Mouse (Mus musculus) gastrocnemius, adult 8-10 months (tissue): ENCODE measurements around the gene Tiam2. TPM values are rescaled to one million over a fixed set of nuclear protein-coding genes. Genes with fewer than 3 reads are reported as not detected.

Source experiments
- DNase-seq, 2 experiments: peaks; one replicate each; pipeline ENCODE4 v3.0.0; 2022; ENCODE audit warnings: low spot score in 2 of 2
- total RNA-seq, 4 experiments: library from RNA; stranded (reverse); gene quantifications; 2 replicates each; pipeline ENCODE4 v1.2.4; 2022

Gene Tiam2
- total RNA-seq, 4 experiments from 2014 or later = 2.3 to 4.1 (median 2.8) TPM

- no peak for DNase-seq
Observed at GRCm38 (mm10) chr17:3491667-3492066, 165.3 kb downstream of the Tiam2 start.

GRCm38 (mm10) chr17:3495576-3495975 is 169.2 kb downstream of the Tiam2 start:
- no peak for DNase-seq

- no peak for DNase-seq
Observed at GRCm38 (mm10) chr17:3496080-3496479, 169.7 kb downstream of the Tiam2 start.

- DNase-seq = no peak
Observed at GRCm38 (mm10) chr17:3498086-3498485, 171.7 kb downstream of the Tiam2 start.

- no peak for DNase-seq
Observed at GRCm38 (mm10) chr17:3498580-3498979, 172.2 kb downstream of the Tiam2 start.

- DNase-seq = no peak
Observed at GRCm38 (mm10) chr17:3499468-3499867, 173.1 kb downstream of the Tiam2 start.

- no peak for DNase-seq
Observed at GRCm38 (mm10) chr17:3500076-3500475, 173.7 kb downstream of the Tiam2 start.

- DNase-seq = no peak
Observed at GRCm38 (mm10) chr17:3500936-3501335, 174.6 kb downstream of the Tiam2 start.

GRCm38 (mm10) chr17:3505711-3506110 is 179.3 kb downstream of the Tiam2 start:
- no peak for DNase-seq

- DNase-seq = no peak
Observed at GRCm38 (mm10) chr17:3506508-3506907, 180.1 kb downstream of the Tiam2 start.

- peak; percentile 15 to 22 for DNase-seq
Observed at GRCm38 (mm10) chr17:3509841-3510240, 183.5 kb downstream of the Tiam2 start.

- DNase-seq = no peak
Observed at GRCm38 (mm10) chr17:3514316-3514715, 187.9 kb downstream of the Tiam2 start.

- DNase-seq = no peak
Observed at GRCm38 (mm10) chr17:3515851-3516250, 189.5 kb downstream of the Tiam2 start.

- no peak for DNase-seq
Observed at GRCm38 (mm10) chr17:3516406-3516805, 190.0 kb downstream of the Tiam2 start.

GRCm38 (mm10) chr17:3520344-3520743 is 194.0 kb downstream of the Tiam2 start:
- DNase-seq = no peak

- no peak for DNase-seq
Observed at GRCm38 (mm10) chr17:3527841-3528471, 201.6 kb downstream of the Tiam2 start.

GRCm38 (mm10) chr17:3529523-3529922 is 203.2 kb downstream of the Tiam2 start:
- DNase-seq = no peak

GRCm38 (mm10) chr17:3530549-3530948 is 204.2 kb downstream of the Tiam2 start:
- DNase-seq = no peak

- no peak for DNase-seq
Observed at GRCm38 (mm10) chr17:3531641-3532040, 205.3 kb downstream of the Tiam2 start.

- no peak for DNase-seq
Observed at GRCm38 (mm10) chr17:3532254-3532653, 205.9 kb downstream of the Tiam2 start, which contains the start of gene Cldn20. Cldn20 (plus strand) TSS chr17:3532554.

- no peak for DNase-seq
Observed at GRCm38 (mm10) chr17:3533425-3533824, 207.1 kb downstream of the Tiam2 start.

- DNase-seq = no peak
Observed at GRCm38 (mm10) chr17:3540304-3540703, 213.9 kb downstream of the Tiam2 start.

GRCm38 (mm10) chr17:3541033-3541432 is 214.7 kb downstream of the Tiam2 start:
- no peak for DNase-seq

- DNase-seq = no peak
Observed at GRCm38 (mm10) chr17:3547725-3548124, 221.4 kb downstream of the Tiam2 start.
